Mouse (Mus musculus): ENCODE measurements around the gene Pou5f2.

GRCm38 (mm10) chr13:78005344-78005743, 19.4 kb upstream of the Pou5f2 start:
- no peak for TF ChIP-seq GATA1 (IDR thresholded peaks at IDR 0.05; ENCODE audit: borderline replicate concordance, low read length)
- TF ChIP-seq FLI1 (IDR thresholded peaks at IDR 0.05; ENCODE audit: low read length), result no peak
